Mouse (Mus musculus) intestine, embryonic 14.5 days (tissue): ENCODE data around the gene Uqcrfs1. TPM values are rescaled to one million over a fixed set of nuclear protein-coding genes. Genes with fewer than 3 reads are reported as not detected.
A peak's percentile ranks its signal among the peaks of the same experiment; 100 is the strongest.

Source experiments
- ATAC-seq: fragments of 200-750 bp; cut with Nextera tagmentation; replicated peaks from 2 replicates; pipeline ENCODE4 v1.8.0; 2017; ENCODE audit warnings: low read depth, moderate number of reproducible peaks, moderate TSS enrichment, moderate library complexity; ENCODE audit not compliant: low FRiP score, low TSS enrichment
- DNase-seq: peaks from one replicate; pipeline ENCODE4 v3.0.0-alpha.2; 2018; ENCODE audit warnings: low spot score
- H3K27ac ChIP-seq: fragments of 300-500 bp; sonication (generic); 2 replicates; pipeline ENCODE4 v1.5.1; 2014; ENCODE audit warnings: low read depth, mild to moderate bottlenecking, control low read depth
- H3K27me3 ChIP-seq: fragments of 300-500 bp; sonication (generic); replicated peaks from 2 replicates; pipeline ENCODE4 v1.6.1; 2014; ENCODE audit warnings: low read length, control low read depth; ENCODE audit not compliant: control insufficient read depth, insufficient read depth
- H3K36me3 ChIP-seq: fragments of 300-500 bp; sonication (generic); 2 replicates; pipeline ENCODE4 v1.6.1; 2014; ENCODE audit warnings: low read length, control low read depth; ENCODE audit not compliant: control insufficient read depth, insufficient read depth
- H3K4me1 ChIP-seq: fragments of 300-500 bp; sonication (generic); replicated peaks from 2 replicates; pipeline ENCODE4 v1.6.1; 2014; ENCODE audit warnings: low read length, control low read depth, mixed read lengths; ENCODE audit not compliant: control insufficient read depth, insufficient read depth
- H3K4me2 ChIP-seq: fragments of 300-500 bp; sonication (generic); 2 replicates; pipeline ENCODE4 v1.6.1; 2014; ENCODE audit warnings: low read length
- H3K4me3 ChIP-seq: fragments of 300-500 bp; sonication (generic); 2 replicates; pipeline ENCODE4 v1.5.1; 2014; ENCODE audit warnings: low read depth, low read length, control low read depth, mixed read lengths
- H3K9ac ChIP-seq: fragments of 300-500 bp; sonication (generic); 2 replicates; pipeline ENCODE4 v1.6.1; 2014; ENCODE audit warnings: mild to moderate bottlenecking, low read length
- H3K9me3 ChIP-seq: fragments of 300-500 bp; sonication (generic); 2 replicates; pipeline ENCODE4 v1.6.1; 2016; ENCODE audit warnings: low read length, control low read depth; ENCODE audit not compliant: control insufficient read depth
- WGBS: fragments of 180-500 bp; shearing (Covaris S2); extraction: QIAGEN DNeasy Blood & Tissue Kit; methylation state at CpG from one replicate; pipeline ENCODE4 v1.1.7; 2014; 5-methylcytosine and 5-hydroxymethylcytosine counted together
- polyA plus RNA-seq: library from polyadenylated mRNA; unstranded; fragments of >200 nt; fragmentation: Nextera tagmentation; extraction: Ambion mirVana; gene quantifications from 2 replicates; pipeline ENCODE4 v1.2.1, GENCODE M21; 2014

Gene Uqcrfs1
- 265 and 284 TPM in 2 replicates for polyA plus RNA-seq

GRCm38 (mm10) chr13:30544856-30545604 is at the start of gene Uqcrfs1:
Gene Uqcrfs1, minus strand, starts transcription at chr13:30545362.
- peak; percentile 99 for ATAC-seq
- no peaks in the 10 kb centered on the region for H3K27me3 ChIP-seq
- H3K4me1 ChIP-seq = peaks cover 12% of the 10 kb centered on the region; the same call in 1 of the 2 replicates
- peak within 1 kb of the TSS; percentile 90 for H3K9ac ChIP-seq
- peaks cover 14% of the 10 kb centered on the region for H3K36me3 ChIP-seq
- H3K9me3 ChIP-seq = no peaks in the 10 kb centered on the region
- H3K4me3 ChIP-seq = peak within 1 kb of the TSS; percentile 98
- WGBS = under 1% methylated on average over 81 of the region's 82 CpGs
- peak within 1 kb of the TSS; percentile 57 for H3K27ac ChIP-seq
- peak within 1 kb of the TSS; percentile 64 for H3K4me2 ChIP-seq
- DNase-seq = peak; percentile 99

DNA sequence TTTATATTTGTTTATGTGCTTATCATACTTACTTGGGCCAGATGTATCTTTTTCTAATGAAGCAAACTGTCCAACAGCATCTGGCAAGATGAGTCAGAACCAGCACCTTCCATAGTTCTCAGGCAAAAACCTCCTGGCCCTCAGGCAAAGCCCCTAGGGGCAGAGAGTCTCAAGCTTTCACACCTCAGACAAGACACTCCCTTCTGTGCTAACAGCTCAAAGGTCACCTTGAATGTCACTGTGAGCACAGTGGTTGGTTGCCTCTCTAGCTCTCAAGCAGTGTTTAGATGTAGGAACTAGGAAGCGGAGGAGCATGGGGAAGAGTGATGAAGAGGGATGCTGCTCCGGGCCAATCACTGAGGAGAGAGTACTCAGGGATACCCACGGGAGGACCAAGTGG is 40.6 kb upstream of the Uqcrfs1 start:
- DNase-seq (peak; percentile 25), ATAC-seq (no peak)
- H3K4me1 ChIP-seq = no peaks in the 10 kb centered on the region
- no peak overlapping the region for H3K9ac ChIP-seq
- H3K4me2 ChIP-seq = no peak overlapping the region
- no peak overlapping the region for H3K4me3 ChIP-seq
- no peaks in the 10 kb centered on the region for H3K9me3 ChIP-seq
- no peaks in the 10 kb centered on the region for H3K36me3 ChIP-seq
- no peaks in the 10 kb centered on the region for H3K27me3 ChIP-seq
- WGBS = 91% methylated on average over 3 of the region's 3 CpGs
- H3K27ac ChIP-seq = no peak overlapping the region

- WGBS = 68% methylated on average over 2 of the region's 2 CpGs
- no peak for ATAC-seq
- Histone ChIP-seq H3K4me1 (no peaks in the 10 kb centered on the region), H3K4me2 (no peak overlapping the region), H3K27me3 (no peaks in the 10 kb centered on the region), H3K9me3 (no peaks in the 10 kb centered on the region; the same call in 1 of the 2 replicates), H3K9ac (no peak overlapping the region), H3K36me3 (no peaks in the 10 kb centered on the region), H3K27ac (no peak overlapping the region), H3K4me3 (no peak overlapping the region)
- DNase-seq = no peak
Observed at GRCm38 (mm10) chr13:30582541-30582940, 37.4 kb upstream of the Uqcrfs1 start.

DNA sequence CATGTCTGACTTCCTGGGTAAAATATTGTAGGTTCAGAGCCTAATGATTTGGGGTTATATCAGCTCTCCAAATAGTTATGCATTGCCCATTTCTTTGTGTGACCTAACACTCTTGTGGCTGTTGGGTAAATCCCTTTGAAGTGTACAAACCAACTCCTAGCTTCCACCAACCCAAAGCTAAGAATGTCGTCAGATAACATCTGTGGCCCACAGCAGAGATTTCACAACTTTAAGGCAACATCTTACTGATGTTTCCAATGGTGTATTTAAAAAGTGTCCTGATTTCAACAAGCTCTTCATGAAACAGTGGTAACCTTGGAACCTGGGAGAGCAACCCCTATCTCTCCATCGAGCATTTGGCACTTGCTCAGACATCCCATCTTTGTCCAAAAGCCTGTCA is 33.6 kb upstream of the Uqcrfs1 start:
- Histone ChIP-seq H3K4me1 (no peaks in the 10 kb centered on the region), H3K9ac (no peak overlapping the region), H3K36me3 (no peaks in the 10 kb centered on the region), H3K27me3 (no peaks in the 10 kb centered on the region), H3K4me3 (no peak overlapping the region), H3K9me3 (peaks cover 3% of the 10 kb centered on the region; the same call in 1 of the 2 replicates), H3K27ac (no peak overlapping the region), H3K4me2 (no peak overlapping the region)
- DNase-seq = no peak
- ATAC-seq = no peak
- WGBS = 77% methylated on average over 2 of the region's 2 CpGs

DNA sequence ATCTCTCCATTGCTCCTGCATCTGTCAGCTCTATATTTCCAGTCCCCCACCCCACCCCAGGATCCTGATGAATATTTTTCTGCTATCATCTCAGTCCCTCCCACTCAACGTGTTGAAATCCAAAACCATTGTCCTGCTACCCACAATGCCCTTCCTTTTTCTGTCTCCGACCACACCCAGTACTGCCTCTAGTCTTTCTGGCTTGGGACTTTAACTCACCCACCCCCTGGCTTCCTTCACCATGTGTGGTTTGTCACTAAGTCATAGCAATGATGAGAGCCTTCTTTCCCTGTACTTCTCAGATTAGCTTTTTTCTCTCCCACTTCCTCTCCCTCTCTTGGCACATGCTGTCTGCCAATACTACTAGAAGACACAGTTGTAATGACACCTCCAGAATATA is 31.7 kb upstream of the Uqcrfs1 start:
- Histone ChIP-seq H3K4me3 (no peak overlapping the region), H3K4me2 (no peak overlapping the region), H3K36me3 (no peaks in the 10 kb centered on the region), H3K9me3 (peaks cover 3% of the 10 kb centered on the region; the same call in 1 of the 2 replicates), H3K9ac (no peak overlapping the region), H3K27me3 (no peaks in the 10 kb centered on the region), H3K4me1 (no peaks in the 10 kb centered on the region), H3K27ac (no peak overlapping the region)
- no peak for ATAC-seq
- WGBS = 75% methylated on average over 2 of the region's 2 CpGs
- no peak for DNase-seq

DNA sequence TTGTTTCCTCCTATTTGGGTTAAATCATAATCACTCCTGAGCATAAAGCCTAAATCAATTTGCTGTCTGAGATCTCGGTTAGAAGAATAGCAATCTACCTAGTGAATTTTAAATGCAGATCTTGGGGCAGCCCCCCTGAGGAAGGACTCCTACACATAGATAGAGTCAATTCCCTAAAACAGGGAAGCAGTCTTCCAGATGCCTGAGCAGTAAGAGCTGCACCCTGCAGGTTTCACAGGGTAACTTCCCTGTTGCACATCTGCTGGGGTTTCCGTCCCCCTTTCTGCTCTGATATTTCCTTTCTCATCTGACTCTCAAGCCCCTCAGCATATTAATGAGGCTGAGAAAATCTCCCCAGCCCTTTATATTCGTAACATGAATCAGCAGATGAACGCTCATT is 27.8 kb upstream of the Uqcrfs1 start:
- Histone ChIP-seq H3K9me3 (peaks cover 3% of the 10 kb centered on the region; the same call in 1 of the 2 replicates), H3K4me3 (no peak overlapping the region), H3K36me3 (no peaks in the 10 kb centered on the region), H3K27ac (no peak overlapping the region), H3K4me1 (no peaks in the 10 kb centered on the region), H3K4me2 (no peak overlapping the region), H3K27me3 (no peaks in the 10 kb centered on the region), H3K9ac (no peak overlapping the region)
- DNase-seq (no peak), ATAC-seq (no peak)
- WGBS = 86% methylated on average over 4 of the region's 4 CpGs

- H3K36me3 ChIP-seq = no peaks in the 10 kb centered on the region
- 88% methylated on average over 1 of the region's 1 CpGs for WGBS
- no peaks in the 10 kb centered on the region for H3K27me3 ChIP-seq
- H3K9ac ChIP-seq = no peak overlapping the region
- H3K9me3 ChIP-seq = no peaks in the 10 kb centered on the region
- no peak for DNase-seq
- no peak overlapping the region for H3K4me2 ChIP-seq
- ATAC-seq = no peak
- no peak overlapping the region for H3K4me3 ChIP-seq
- H3K27ac ChIP-seq = no peak overlapping the region
- H3K4me1 ChIP-seq = no peaks in the 10 kb centered on the region
Observed at GRCm38 (mm10) chr13:30570182-30570581, 25.0 kb upstream of the Uqcrfs1 start.

- no peak overlapping the region for H3K4me2 ChIP-seq
- no peaks in the 10 kb centered on the region for H3K4me1 ChIP-seq
- 86% methylated on average over 6 of the region's 7 CpGs for WGBS
- ATAC-seq = no peak
- no peak overlapping the region for H3K27ac ChIP-seq
- no peak overlapping the region for H3K9ac ChIP-seq
- no peaks in the 10 kb centered on the region for H3K27me3 ChIP-seq
- no peak for DNase-seq
- no peak overlapping the region for H3K4me3 ChIP-seq
- no peaks in the 10 kb centered on the region for H3K9me3 ChIP-seq
- no peaks in the 10 kb centered on the region for H3K36me3 ChIP-seq
Observed at GRCm38 (mm10) chr13:30567571-30567970, 22.4 kb upstream of the Uqcrfs1 start.

GRCm38 (mm10) chr13:30566767-30567166 is 21.6 kb upstream of the Uqcrfs1 start:
- no peaks in the 10 kb centered on the region for H3K36me3 ChIP-seq
- no peaks in the 10 kb centered on the region for H3K9me3 ChIP-seq
- DNase-seq (no peak), ATAC-seq (no peak)
- H3K4me2 ChIP-seq = no peak overlapping the region
- no peak overlapping the region for H3K27ac ChIP-seq
- H3K4me1 ChIP-seq = no peaks in the 10 kb centered on the region
- WGBS = 60% methylated on average over 8 of the region's 8 CpGs
- H3K9ac ChIP-seq = no peak overlapping the region
- no peak overlapping the region for H3K4me3 ChIP-seq
- no peaks in the 10 kb centered on the region for H3K27me3 ChIP-seq
